Mouse (Mus musculus): Measurements from ENCODE around the gene Rhob. TPM values are rescaled to one million over a fixed set of nuclear protein-coding genes. Genes with fewer than 3 reads are reported as not detected.
"Not testable (repeated sequence)": the region's sequence is repeated elsewhere in the genome, so short reads cannot be mapped to it uniquely, and the experiment has no call there.

Rhob gene
- total RNA-seq, 2 experiments from 2014 or later, result 67.6 to 75.2 TPM

- peak; percentile 76 for ATAC-seq (replicated peaks; ENCODE audit: poor library complexity, severe bottlenecking)
Observed at GRCm38 (mm10) chr12:8482169-8482568, 17.6 kb downstream of the Rhob start.

DNA sequence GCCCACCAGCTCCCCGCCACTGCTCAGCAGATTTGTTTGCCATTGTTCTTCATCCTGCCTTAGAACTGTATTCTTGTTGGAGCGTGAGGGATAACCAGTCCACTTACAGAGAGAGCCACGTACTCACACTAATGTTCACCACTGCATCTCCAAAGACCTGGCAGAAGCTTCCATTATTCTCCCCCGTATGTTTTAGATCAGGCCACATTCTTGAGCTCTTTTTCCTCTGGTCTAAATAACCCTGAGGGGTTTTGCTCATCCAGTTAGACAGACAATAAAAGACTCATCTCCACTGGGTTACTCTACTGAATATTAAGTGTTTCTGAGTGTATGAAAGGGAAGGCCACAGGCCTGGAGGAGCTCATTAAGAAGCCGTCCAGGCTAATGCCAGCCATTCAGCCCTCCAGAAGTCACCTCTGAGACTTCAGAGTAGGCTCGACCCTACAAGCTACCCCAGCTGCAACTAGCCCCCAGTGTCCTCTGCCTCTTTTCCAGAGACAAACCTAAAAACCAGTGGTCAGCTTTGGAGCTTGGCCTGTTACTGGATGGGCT lies 24.9 kb downstream of the Rhob start:
- ATAC-seq (replicated peaks; ENCODE audit: poor library complexity, severe bottlenecking), result no peak

DNA sequence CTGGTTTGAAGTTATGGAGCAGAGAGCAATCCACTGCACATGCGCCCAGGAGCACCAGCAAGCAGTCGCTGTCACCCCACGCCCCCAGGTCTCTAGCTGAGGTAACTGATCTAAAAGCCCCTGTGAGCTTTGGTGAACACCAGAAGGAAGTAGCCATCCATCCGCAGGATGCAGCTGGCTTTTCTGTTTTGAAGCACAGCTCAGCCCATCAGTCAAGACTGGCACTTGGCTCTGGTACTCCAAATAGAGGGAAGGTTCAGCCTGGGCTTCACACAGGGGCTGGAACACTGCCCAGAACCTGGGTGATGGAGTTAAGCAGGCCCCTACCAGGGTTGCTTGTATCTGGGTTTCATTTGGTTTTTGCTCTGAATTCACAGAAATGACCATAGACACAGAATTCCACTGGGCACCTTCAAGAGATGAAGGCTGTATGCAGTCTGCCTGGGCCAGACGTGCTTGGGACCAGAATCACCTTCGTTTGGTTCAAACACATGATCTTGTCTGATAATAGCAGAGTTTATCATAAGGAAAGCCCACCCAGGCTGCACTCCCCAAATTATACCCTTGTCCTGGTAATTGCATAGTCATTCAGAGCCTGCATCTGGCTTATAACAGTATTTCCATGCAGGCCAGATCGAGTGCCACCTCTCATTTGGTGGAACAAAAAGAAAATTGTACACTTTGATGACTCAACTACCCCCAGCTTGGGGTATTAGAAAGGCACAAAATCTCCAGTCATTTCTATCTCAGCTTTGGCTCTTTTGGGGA lies 27.0 kb downstream of the Rhob start:
- peak; percentile 72 for ATAC-seq (replicated peaks; ENCODE audit: poor library complexity, severe bottlenecking)

- no peak for ATAC-seq (replicated peaks; ENCODE audit: poor library complexity, severe bottlenecking)
Observed at GRCm38 (mm10) chr12:8472051-8472450, 27.8 kb downstream of the Rhob start.

- no peak for ATAC-seq (replicated peaks; ENCODE audit: poor library complexity, severe bottlenecking)
Observed at GRCm38 (mm10) chr12:8470962-8471361, 28.8 kb downstream of the Rhob start.

- no peak for ATAC-seq (replicated peaks; ENCODE audit: poor library complexity, severe bottlenecking)
Observed at GRCm38 (mm10) chr12:8469742-8470494, 29.9 kb downstream of the Rhob start.

GRCm38 (mm10) chr12:8468221-8468865 lies 31.5 kb downstream of the Rhob start:
- no peak for ATAC-seq (replicated peaks; ENCODE audit: poor library complexity, severe bottlenecking)

- ATAC-seq (replicated peaks; ENCODE audit: poor library complexity, severe bottlenecking), result peak; percentile 74
Observed at GRCm38 (mm10) chr12:8467029-8467924, 32.5 kb downstream of the Rhob start.

GRCm38 (mm10) chr12:8465680-8466079 lies 34.1 kb downstream of the Rhob start:
- no peak for ATAC-seq (replicated peaks; ENCODE audit: poor library complexity, severe bottlenecking)

DNA sequence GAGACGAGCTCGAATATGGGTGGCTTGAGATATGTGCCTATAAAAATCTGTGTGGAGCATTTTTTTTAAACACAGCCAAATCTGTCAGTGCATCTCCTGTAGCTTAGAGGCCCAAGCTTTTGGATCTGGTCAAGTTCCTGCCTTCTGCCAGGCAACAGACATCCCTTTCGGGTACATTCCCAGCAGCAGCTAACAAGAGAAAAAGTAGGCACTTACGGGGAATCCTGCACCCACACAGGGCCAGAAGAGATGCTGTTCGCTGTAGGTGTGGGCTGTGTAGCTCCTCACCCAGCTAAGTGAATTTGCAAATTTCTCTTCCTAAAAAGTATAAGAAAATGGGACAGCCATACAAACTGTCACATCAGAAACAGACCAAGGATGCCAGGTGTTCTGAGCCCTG lies 34.8 kb downstream of the Rhob start:
- ATAC-seq (replicated peaks; ENCODE audit: poor library complexity, severe bottlenecking), result no peak

- no peak for ATAC-seq (replicated peaks; ENCODE audit: poor library complexity, severe bottlenecking)
Observed at GRCm38 (mm10) chr12:8463599-8464160, 36.1 kb downstream of the Rhob start.

DNA sequence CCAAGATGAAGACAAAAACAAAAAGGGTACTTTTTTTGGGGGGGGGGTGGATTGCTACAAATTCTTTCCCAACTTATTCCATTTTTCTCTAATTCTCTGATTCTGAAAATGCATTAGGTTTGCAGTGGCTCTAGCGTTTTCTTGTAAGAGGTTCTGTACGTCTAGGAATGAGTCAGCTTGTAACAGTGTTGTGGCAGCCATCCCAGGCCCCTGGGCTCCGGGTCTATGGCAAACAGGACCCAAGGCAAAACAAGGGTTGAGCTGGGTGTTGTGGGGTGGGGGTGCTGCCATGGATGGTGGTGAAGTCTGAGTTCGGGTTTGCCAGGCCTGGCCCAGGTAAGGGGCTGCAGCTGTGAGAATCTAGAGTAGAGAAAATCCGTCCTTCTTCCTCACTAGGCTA lies 37.3 kb downstream of the Rhob start:
- ATAC-seq (replicated peaks; ENCODE audit: poor library complexity, severe bottlenecking), result no peak

DNA sequence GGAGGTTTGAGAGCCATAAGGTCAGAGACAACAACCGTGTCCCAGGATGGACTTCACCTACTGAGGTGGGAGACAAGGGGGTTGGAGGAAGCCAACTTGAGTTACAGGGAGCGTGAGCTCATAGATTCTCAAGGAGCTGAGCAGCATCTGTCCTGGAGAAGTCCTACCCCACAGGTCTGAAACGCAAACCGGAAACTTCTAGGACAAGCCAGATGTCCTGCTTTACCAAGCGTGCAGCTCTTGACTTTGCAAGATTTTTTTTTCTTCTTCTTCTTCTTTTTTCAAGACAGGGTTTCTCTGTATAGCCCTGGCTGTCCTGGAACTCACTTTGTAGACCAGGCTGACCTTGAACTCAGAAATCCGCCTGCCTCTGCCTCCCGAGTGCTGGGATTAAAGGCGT lies 38.2 kb downstream of the Rhob start:
- ATAC-seq (replicated peaks; ENCODE audit: poor library complexity, severe bottlenecking), result not testable (repeated sequence)

- no peak for ATAC-seq (replicated peaks; ENCODE audit: poor library complexity, severe bottlenecking)
Observed at GRCm38 (mm10) chr12:8458400-8458799, 41.4 kb downstream of the Rhob start.

DNA sequence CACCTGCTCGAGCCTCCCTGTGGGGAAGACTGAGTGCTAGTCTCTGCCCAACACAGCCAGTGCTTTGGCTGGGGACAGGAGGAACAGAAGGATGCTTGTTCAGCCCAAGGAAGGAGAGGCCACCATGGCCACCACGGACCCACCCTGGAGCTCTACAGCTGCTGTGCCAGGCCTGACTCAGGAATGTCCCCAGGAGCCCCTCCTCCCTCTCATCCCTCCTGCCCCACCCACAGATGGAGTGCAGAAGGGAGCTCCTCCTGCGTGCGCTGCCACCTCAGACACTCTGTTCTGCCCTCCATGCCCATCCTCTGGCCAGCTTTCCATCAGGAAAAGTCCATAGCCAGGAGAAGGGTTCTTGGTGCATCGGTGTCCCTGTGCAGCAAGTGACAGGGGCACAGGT lies 42.8 kb downstream of the Rhob start:
- ATAC-seq (replicated peaks; ENCODE audit: poor library complexity, severe bottlenecking), result no peak

GRCm38 (mm10) chr12:8455046-8455445 lies 44.8 kb downstream of the Rhob start:
- no peak for ATAC-seq (replicated peaks; ENCODE audit: poor library complexity, severe bottlenecking)

DNA sequence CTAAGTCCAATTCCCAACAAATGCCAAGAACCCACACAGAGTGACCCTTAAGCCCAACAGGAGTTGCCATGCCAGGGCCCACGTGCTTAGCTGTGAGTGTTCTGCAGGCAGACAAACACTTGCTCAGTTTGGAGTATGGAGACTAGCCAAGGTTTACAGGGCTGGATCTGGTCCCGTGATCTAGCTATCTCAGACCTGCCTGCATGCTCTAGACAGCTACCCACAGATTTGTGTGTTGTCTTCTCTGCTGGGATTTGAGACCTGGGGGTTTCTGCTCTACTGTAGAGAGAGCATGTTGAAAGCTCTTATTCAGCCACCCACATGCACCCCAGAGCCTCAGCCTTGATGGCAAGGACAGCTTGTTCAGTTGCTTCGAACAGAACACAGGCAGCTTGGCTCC lies 45.3 kb downstream of the Rhob start:
- ATAC-seq (replicated peaks; ENCODE audit: poor library complexity, severe bottlenecking), result no peak

DNA sequence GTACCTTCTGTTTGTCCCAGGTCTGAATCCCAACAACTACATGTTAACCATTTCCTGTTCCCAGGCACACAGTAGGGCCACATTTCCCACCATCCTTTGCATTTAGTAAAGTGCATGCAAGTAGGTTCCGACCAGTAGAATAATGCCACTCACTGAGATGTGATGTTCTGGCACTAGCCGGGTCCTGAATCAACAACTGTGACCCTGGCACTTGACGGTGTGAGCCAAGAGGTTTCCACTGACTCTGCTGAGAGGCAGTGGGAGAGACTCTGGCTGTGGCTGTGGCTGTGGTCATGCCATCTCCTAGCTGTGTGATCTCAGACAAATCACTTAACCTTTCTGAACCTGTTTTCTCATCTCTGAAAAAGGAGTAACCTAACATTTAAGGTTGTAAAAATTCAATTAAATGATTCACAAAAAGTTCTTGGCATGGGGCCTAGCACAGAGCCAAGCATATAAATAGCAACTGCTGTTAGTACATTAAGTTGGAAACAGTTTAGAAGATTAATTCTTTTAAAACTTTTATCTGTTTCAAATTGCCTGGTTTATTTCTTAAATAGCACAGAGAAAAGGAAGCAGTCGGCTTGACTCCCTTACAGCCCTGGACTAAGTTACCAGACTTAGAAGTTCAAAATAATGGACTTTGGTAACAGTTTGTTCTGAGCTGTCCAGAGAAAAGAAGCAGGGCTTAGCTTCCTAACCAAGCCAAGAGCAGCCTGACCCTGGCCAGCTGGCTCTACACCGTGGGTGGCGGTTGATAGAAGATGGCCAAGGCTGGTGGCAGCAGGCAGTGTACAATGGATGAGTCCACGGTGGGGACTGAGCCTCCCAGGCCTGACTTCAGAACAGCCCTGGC lies 46.8 kb downstream of the Rhob start:
- no peak for ATAC-seq (replicated peaks; ENCODE audit: poor library complexity, severe bottlenecking)
